17 mouse cellular contexts compared by ENCODE assay signal in the genomic region with DNA sequence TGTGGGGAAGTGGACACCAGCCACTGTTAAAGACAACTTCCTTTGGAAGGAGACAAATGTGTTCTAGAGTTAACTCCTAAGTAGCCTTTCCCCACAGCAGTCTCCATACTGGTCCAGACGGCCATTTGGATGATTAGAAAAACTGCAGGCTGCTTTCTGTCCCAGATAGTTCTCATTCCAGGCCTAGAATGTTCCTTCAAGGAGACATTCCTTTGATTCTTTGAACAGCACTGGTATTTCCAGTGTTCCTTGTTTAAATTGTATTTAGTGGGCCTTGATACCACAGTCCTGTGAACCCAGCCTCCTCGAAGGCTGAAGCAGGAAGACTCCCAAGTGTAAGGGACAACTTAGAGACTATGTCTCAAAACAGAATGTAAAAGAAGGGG. TPM values are rescaled to one million over a fixed set of nuclear protein-coding genes. Genes with fewer than 3 reads are reported as not detected.
DNase-seq lines count a peak whose midpoint lies in the region; TF ChIP-seq lines count a peak whose summit lies in the region.
"Had no signal": no experiment of that assay in that cellular context is flagged by ENCODE, and none has a peak within 500 bp of the region (broad histone marks: within the 10 kb centered on the region; RNA-seq: fewer than 3 reads in every experiment).

No protein-coding gene starts in this region.

- 0 out of 2 replicates have a peak overlapping the region, but pooled peaks have one; percentile 10 for H3K27ac ChIP-seq in kidney, adult 2 months (ENCODE audit: insufficient read depth, low read depth, low read length)
- 0 out of 2 replicates have a peak overlapping the region, but pooled peaks have one; percentile 2 for H3K27ac ChIP-seq in liver, adult 2 months (replicated peaks; ENCODE audit: insufficient read depth, low read depth, low read length)
- peak overlapping the region; percentile 27; the same call in 1 of the 2 replicates for H3K27ac ChIP-seq in testis, adult 2 months (ENCODE audit: control insufficient read depth, insufficient read depth, low read depth, low read length)
- H3K27ac ChIP-seq: embryonic facial prominence, embryonic 15.5 days; forebrain, embryonic 10.5 days; gastrocnemius, adult 2 months had no signal

- no peak for TF ChIP-seq CTCF in kidney, adult 2 months (conservative IDR thresholded peaks at IDR 0.05; ENCODE audit: insufficient read depth, insufficient read length, low read depth, low read length)
- TF ChIP-seq CTCF in liver, adult 2 months (IDR thresholded peaks at IDR 0.05; ENCODE audit: low read depth, low read length) = no peak
- no peak for TF ChIP-seq CTCF in testis, adult 2 months (IDR thresholded peaks at IDR 0.05; ENCODE audit: control insufficient read depth, insufficient read depth, insufficient replicate concordance, low read depth, low read length)

- 49% methylated on average over 2 of the region's 2 CpGs for WGBS in kidney, adult 2 months
- 70% methylated on average over 2 of the region's 2 CpGs for WGBS in liver, adult 2 months

- no peak for DNase-seq in kidney, adult 2 months
- no peak for DNase-seq in kidney, postnatal 36 days
- no peak for DNase-seq in liver, adult 2 months (ENCODE audit: extremely low read depth, low read depth, low spot score)
- no peak for DNase-seq in liver
- no peak for DNase-seq in testis, postnatal 10 days (ENCODE audit: low spot score)
- DNase-seq in embryo, embryonic 9.5 days (ENCODE audit: extremely low spot score) = no peak

- no peaks in the 10 kb centered on the region for H3K27me3 ChIP-seq in kidney, adult 2 months (replicated peaks; ENCODE audit: control insufficient read depth, insufficient read depth, low read length)
- H3K27me3 ChIP-seq in liver, adult 2 months (ENCODE audit: control insufficient read depth, insufficient read depth, low read length) = no peaks in the 10 kb centered on the region
- no peaks in the 10 kb centered on the region for H3K27me3 ChIP-seq in testis, adult 2 months (ENCODE audit: control insufficient read depth, insufficient read depth, low read length)
- H3K27me3 ChIP-seq: embryonic facial prominence, embryonic 15.5 days had no signal

- peaks cover 7% of the 10 kb centered on the region; the same call in 1 of the 2 replicates for H3K4me1 ChIP-seq in kidney, adult 2 months (ENCODE audit: control insufficient read depth, insufficient read depth, low read length)
- H3K4me1 ChIP-seq in liver, adult 2 months (ENCODE audit: control insufficient read depth, insufficient read depth, low read length) = peaks cover 11% of the 10 kb centered on the region
- H3K4me1 ChIP-seq in testis, adult 2 months (ENCODE audit: control insufficient read depth, insufficient read depth, low read length) = peaks cover 3% of the 10 kb centered on the region

- no peak overlapping the region for H3K9ac ChIP-seq in liver, adult 2 months (ENCODE audit: low read depth, low read length)
- H3K9ac ChIP-seq: embryonic facial prominence, embryonic 15.5 days had no signal

- no peaks in the 10 kb centered on the region for H3K36me3 ChIP-seq in kidney, adult 2 months (ENCODE audit: control insufficient read depth, insufficient read depth, low read length)
- no peaks in the 10 kb centered on the region for H3K36me3 ChIP-seq in liver, adult 2 months (ENCODE audit: control insufficient read depth, insufficient read depth, low read length)
- no peaks in the 10 kb centered on the region for H3K36me3 ChIP-seq in testis, adult 2 months (ENCODE audit: control insufficient read depth, insufficient read depth, low read length)
- H3K36me3 ChIP-seq: embryonic facial prominence, embryonic 15.5 days; forebrain, embryonic 10.5 days had no signal

- H3K4me3 ChIP-seq in kidney, adult 2 months (ENCODE audit: insufficient read depth, low read depth, low read length) = no peak overlapping the region
- no peak overlapping the region for H3K4me3 ChIP-seq in liver, adult 2 months (ENCODE audit: insufficient read depth, low read depth, low read length)
- no peak overlapping the region for H3K4me3 ChIP-seq in testis, adult 2 months (ENCODE audit: control insufficient read depth, low read depth, low read length)
- H3K4me3 ChIP-seq: embryonic facial prominence, embryonic 15.5 days; erythroblast, embryonic 14.5 days; forebrain, embryonic 10.5 days; gastrocnemius, adult 2 months had no signal

- no peaks in the 10 kb centered on the region for H3K79me2 ChIP-seq in liver, adult 2 months (ENCODE audit: control insufficient read depth, insufficient read depth, low read length)

- no peak for TF ChIP-seq POLR2A in kidney, adult 2 months (IDR thresholded peaks at IDR 0.05; ENCODE audit: low read depth, low read length)
- no peak for TF ChIP-seq POLR2A in liver, adult 2 months (IDR thresholded peaks at IDR 0.05; ENCODE audit: extremely low read depth, insufficient read depth, low read length)
- TF ChIP-seq POLR2A in testis, adult 2 months (IDR thresholded peaks at IDR 0.05; ENCODE audit: control insufficient read depth, low read depth, low read length) = no peak

RNA-seq across cellular contexts. Expression of a gene that starts 26.8 kb away (rescaled TPM):
- polyA plus RNA-seq in kidney, adult 2 months (2012; rRNA removed) = 1.4 and 2.0 TPM in 2 replicates
- not detected in 2 replicates for total RNA-seq in liver, adult 2 months (2014; rRNA removed)
- 0.04 TPM in 1 of 2 replicates, not detected in the other for polyA plus RNA-seq in liver, adult 2 months (2012; rRNA removed)
- polyA plus RNA-seq in testis, adult 2 months (2012; rRNA removed) = 0.36 and 0.78 TPM in 2 replicates
- total RNA-seq: granulocyte monocyte progenitor cell, adult 5-6 weeks; heart, postnatal 25 days had no signal
- polyA plus RNA-seq: embryonic facial prominence, embryonic 11.5 days; erythroblast, embryonic 14.5 days; heart, embryonic 16.5 days had no signal

RNA-seq across cellular contexts. Expression of a gene that starts 36.4 kb away (rescaled TPM):
- not detected in 2 replicates for polyA plus RNA-seq in kidney, adult 2 months (2012; rRNA removed)
- not detected in 2 replicates for total RNA-seq in liver, adult 2 months (2014; rRNA removed)
- not detected in 2 replicates for polyA plus RNA-seq in liver, adult 2 months (2012; rRNA removed)
- polyA plus RNA-seq in testis, adult 2 months (2012; rRNA removed) = 19.4 and 22.9 TPM in 2 replicates
- total RNA-seq: ES-E14; gastrocnemius, adult 2 months; gastrocnemius, postnatal 25 days; granulocyte monocyte progenitor cell, adult 5-6 weeks; heart, postnatal 25 days had no signal
- polyA plus RNA-seq: embryonic facial prominence, embryonic 11.5 days; erythroblast, embryonic 14.5 days had no signal

RNA-seq across cellular contexts. Expression of a gene that starts 40.4 kb away (rescaled TPM):
- 232 and 266 TPM in 2 replicates for polyA plus RNA-seq in kidney, adult 2 months (2012; rRNA removed)
- total RNA-seq in liver, adult 2 months (2014; rRNA removed) = 64.9 and 96.5 TPM in 2 replicates
- polyA plus RNA-seq in liver, adult 2 months (2012; rRNA removed) = 172 and 299 TPM in 2 replicates
- 9.3 and 21.3 TPM in 2 replicates for polyA plus RNA-seq in testis, adult 2 months (2012; rRNA removed)

Comparison
In these comparisons a context has a peak if more than half of its experiments do, and no peak if none do; other contexts are left out.
1. RNA of a gene that starts 36.4 kb away (polyA plus RNA-seq): 19.4 to 22.9 TPM in testis, adult 2 months; not detected in kidney, adult 2 months and not detected in liver, adult 2 months; every median in the first group is over 10 times any median in the second.
2. Peak in every context shown above with its lines, with median percentiles within 50 percentile points of each other: H3K27ac ChIP-seq.